Mouse (Mus musculus) stomach, embryonic 16.5 days (tissue): Measurements from ENCODE around the gene Gfi1b. TPM values are rescaled to one million over a fixed set of nuclear protein-coding genes. Genes with fewer than 3 reads are reported as not detected.

Source experiments
- ATAC-seq: fragments of 200-750 bp; cut with Nextera tagmentation; 2 replicates; pipeline ENCODE4 v1.8.0; 2017; ENCODE audit warnings: moderate number of reproducible peaks, moderate TSS enrichment; ENCODE audit not compliant: insufficient read depth, low FRiP score
- H3K27ac ChIP-seq: fragments of 300-500 bp; sonication (generic); 2 replicates; pipeline ENCODE4 v1.5.1; 2014; ENCODE audit warnings: low read length
- H3K27me3 ChIP-seq: fragments of 300-500 bp; sonication (generic); 2 replicates; pipeline ENCODE4 v1.6.1; 2014; ENCODE audit warnings: low read length, control low read depth, mixed read lengths; ENCODE audit not compliant: control insufficient read depth, insufficient read depth
- H3K36me3 ChIP-seq: fragments of 300-500 bp; sonication (generic); 2 replicates; pipeline ENCODE4 v1.6.1; 2014; ENCODE audit warnings: low read length; ENCODE audit not compliant: control insufficient read depth, insufficient read depth
- H3K4me1 ChIP-seq: fragments of 300-500 bp; sonication (generic); 2 replicates; pipeline ENCODE4 v1.6.1; 2014; ENCODE audit warnings: low read length, control low read depth, mixed read lengths; ENCODE audit not compliant: control insufficient read depth, insufficient read depth
- H3K4me2 ChIP-seq: fragments of 300-500 bp; sonication (generic); 2 replicates; pipeline ENCODE4 v1.6.1; 2014; ENCODE audit warnings: low read depth, low read length, mixed read lengths
- H3K4me3 ChIP-seq: fragments of 300-500 bp; sonication (generic); replicated peaks from 2 replicates; pipeline ENCODE4 v1.5.1; 2014; ENCODE audit warnings: mild to moderate bottlenecking, low read length
- H3K9ac ChIP-seq: fragments of 300-500 bp; sonication (generic); 2 replicates; pipeline ENCODE4 v1.6.1; 2014; ENCODE audit warnings: low read length
- H3K9me3 ChIP-seq: fragments of 300-500 bp; sonication (generic); replicated peaks from 2 replicates; pipeline ENCODE4 v1.6.1; 2016; ENCODE audit warnings: low read length, control low read depth; ENCODE audit not compliant: control insufficient read depth
- WGBS: fragments of 180-500 bp; shearing (Covaris S2); extraction: QIAGEN DNeasy Blood & Tissue Kit; methylation state at CpG from one replicate; pipeline ENCODE4 v1.1.7; 2014; 5-methylcytosine and 5-hydroxymethylcytosine counted together
- polyA plus RNA-seq: library from polyadenylated mRNA; unstranded; fragments of >200 nt; fragmentation: Nextera tagmentation; extraction: Ambion mirVana; gene quantifications from 2 replicates; pipeline ENCODE4 v1.2.1, GENCODE M21; 2015

Gfi1b gene
- polyA plus RNA-seq, 1 experiment from 2014 or later, result 4.3 TPM

- Histone ChIP-seq H3K9me3 (no peaks in the 10 kb centered on the region), H3K4me1 (0 out of 2 replicates have a peak, but pooled peaks cover 5% of the 10 kb centered on the region), H3K27ac (no peak overlapping the region), H3K9ac (no peak overlapping the region), H3K36me3 (no peaks in the 10 kb centered on the region), H3K4me2 (no peak overlapping the region), H3K27me3 (peaks cover 17% of the 10 kb centered on the region), H3K4me3 (no peak overlapping the region)
- no peak for ATAC-seq
- WGBS, result 71% methylated on average over 6 of the region's 6 CpGs
Measured at GRCm38 (mm10) chr2:28618777-28619336, 2.9 kb downstream of the Gfi1b start.

- Histone ChIP-seq H3K4me3 (no peak overlapping the region), H3K4me1 (0 out of 2 replicates have a peak, but pooled peaks cover 5% of the 10 kb centered on the region), H3K27ac (no peak overlapping the region), H3K9me3 (no peaks in the 10 kb centered on the region), H3K9ac (no peak overlapping the region), H3K4me2 (no peak overlapping the region), H3K36me3 (no peaks in the 10 kb centered on the region), H3K27me3 (peaks cover 17% of the 10 kb centered on the region)
- 0 out of 2 replicates have a peak, but pooled peaks have one; percentile 20 for ATAC-seq
- 73% methylated on average over 8 of the region's 8 CpGs for WGBS
Measured at GRCm38 (mm10) chr2:28617498-28618486, 4.0 kb downstream of the Gfi1b start.

GRCm38 (mm10) chr2:28616874-28617273 is 4.9 kb downstream of the Gfi1b start:
- Histone ChIP-seq H3K27ac (no peak overlapping the region), H3K4me1 (0 out of 2 replicates have a peak, but pooled peaks cover 5% of the 10 kb centered on the region), H3K27me3 (peaks cover 15% of the 10 kb centered on the region), H3K36me3 (no peaks in the 10 kb centered on the region), H3K4me3 (no peak overlapping the region), H3K9me3 (no peaks in the 10 kb centered on the region), H3K4me2 (no peak overlapping the region), H3K9ac (no peak overlapping the region)
- peak; percentile 38; the same call in 1 of the 2 replicates for ATAC-seq
- WGBS, result 70% methylated on average over 9 of the region's 9 CpGs

GRCm38 (mm10) chr2:28616358-28616757 is 5.4 kb downstream of the Gfi1b start:
- no peaks in the 10 kb centered on the region for H3K4me1 ChIP-seq
- H3K4me3 ChIP-seq, result no peak overlapping the region
- H3K27ac ChIP-seq, result no peak overlapping the region
- H3K9me3 ChIP-seq, result no peaks in the 10 kb centered on the region
- H3K9ac ChIP-seq, result no peak overlapping the region
- no peaks in the 10 kb centered on the region for H3K36me3 ChIP-seq
- peaks cover 10% of the 10 kb centered on the region for H3K27me3 ChIP-seq
- WGBS, result 37% methylated on average over 5 of the region's 5 CpGs
- no peak overlapping the region for H3K4me2 ChIP-seq
- ATAC-seq, result no peak

- Histone ChIP-seq H3K27me3 (no peaks in the 10 kb centered on the region), H3K27ac (no peak overlapping the region), H3K4me2 (no peak overlapping the region), H3K4me3 (no peak overlapping the region), H3K9ac (no peak overlapping the region), H3K36me3 (no peaks in the 10 kb centered on the region), H3K9me3 (no peaks in the 10 kb centered on the region), H3K4me1 (no peaks in the 10 kb centered on the region)
- no peak for ATAC-seq
- 89% methylated on average over 10 of the region's 10 CpGs for WGBS
Measured at GRCm38 (mm10) chr2:28613599-28613998, 8.2 kb downstream of the Gfi1b start.

- Histone ChIP-seq H3K27ac (no peak overlapping the region), H3K4me2 (no peak overlapping the region), H3K9me3 (no peaks in the 10 kb centered on the region), H3K36me3 (no peaks in the 10 kb centered on the region), H3K27me3 (no peaks in the 10 kb centered on the region), H3K9ac (no peak overlapping the region), H3K4me1 (peaks cover under 1% of the 10 kb centered on the region; the same call in 1 of the 2 replicates), H3K4me3 (no peak overlapping the region)
- 76% methylated on average over 10 of the region's 10 CpGs for WGBS
- no peak for ATAC-seq
Measured at GRCm38 (mm10) chr2:28612436-28613063, 9.2 kb downstream of the Gfi1b start.

- Histone ChIP-seq H3K27me3 (no peaks in the 10 kb centered on the region), H3K27ac (no peak overlapping the region), H3K4me3 (no peak overlapping the region), H3K9me3 (no peaks in the 10 kb centered on the region), H3K9ac (no peak overlapping the region), H3K36me3 (no peaks in the 10 kb centered on the region), H3K4me1 (peaks cover 6% of the 10 kb centered on the region; the same call in 1 of the 2 replicates), H3K4me2 (no peak overlapping the region)
- WGBS, result 84% methylated on average over 17 of the region's 17 CpGs
- ATAC-seq, result no peak
Measured at GRCm38 (mm10) chr2:28611407-28611787, 10.4 kb downstream of the Gfi1b start.

- Histone ChIP-seq H3K4me1 (peaks cover 6% of the 10 kb centered on the region; the same call in 1 of the 2 replicates), H3K4me3 (no peak overlapping the region), H3K27me3 (no peaks in the 10 kb centered on the region), H3K27ac (no peak overlapping the region), H3K4me2 (no peak overlapping the region), H3K36me3 (no peaks in the 10 kb centered on the region), H3K9ac (no peak overlapping the region), H3K9me3 (no peaks in the 10 kb centered on the region)
- ATAC-seq, result no peak; the same call in 1 of the 2 replicates
- 74% methylated on average over 12 of the region's 12 CpGs for WGBS
Measured at GRCm38 (mm10) chr2:28610716-28611406, 10.9 kb downstream of the Gfi1b start.
